In genomic region chr6:33930087-33930945, GRCm38 (mm10) we compare ENCODE assay signal across 9 mouse cellular contexts.
A peak's percentile ranks its signal among the peaks of the same experiment; 100 is the strongest.
DNase-seq lines count a peak whose midpoint lies in the region; ATAC-seq and TF ChIP-seq lines count a peak whose summit lies in the region.
"Had no signal": no experiment of that assay in that cellular context is flagged by ENCODE, and none has a peak within 500 bp of the region (broad histone marks: within the 10 kb centered on the region; RNA-seq: fewer than 3 reads in every experiment).

No protein-coding gene starts in this region.

- no peak for TF ChIP-seq EP300 in MEL (IDR thresholded peaks at IDR 0.05; ENCODE audit: low read depth in 1 of 2, low read length in 2 of 2)

- no peak for TF ChIP-seq CTCF in left cerebral cortex, adult 2 months (IDR thresholded peaks at IDR 0.05)
- no peak for TF ChIP-seq CTCF in MEL (IDR thresholded peaks at IDR 0.05 in 2 of 3, conservative IDR thresholded peaks at IDR 0.05 in 1 of 3; ENCODE audit: control insufficient read depth in 1 of 3, insufficient read depth in 1 of 3, low read depth in 2 of 3, low read length in 3 of 3, poor library complexity in 1 of 3, severe bottlenecking in 1 of 3)
- TF ChIP-seq CTCF in thymus, adult 2 months (IDR thresholded peaks at IDR 0.05; ENCODE audit: borderline replicate concordance, control insufficient read depth, extremely low read depth, insufficient read depth, low read length, poor library complexity): no peak

- H3K9ac ChIP-seq in heart, embryonic 14.5 days (ENCODE audit: low read length): no peak overlapping the region
- no peak overlapping the region for H3K9ac ChIP-seq in MEL (ENCODE audit: control insufficient read depth, low read depth, low read length, poor library complexity, severe bottlenecking)
- H3K9ac ChIP-seq in forebrain, embryonic 13.5 days: no peak overlapping the region
- H3K9ac ChIP-seq: embryonic facial prominence, embryonic 12.5 days had no signal

- no peak for ATAC-seq in heart, embryonic 14.5 days (ENCODE audit: insufficient number of reproducible peaks, insufficient read depth, low FRiP score, low read depth)
- ATAC-seq in forebrain, embryonic 13.5 days: peak; percentile 73; the same call in 1 of the 2 replicates

- no peaks in the 10 kb centered on the region for H3K9me3 ChIP-seq in heart, embryonic 14.5 days (ENCODE audit: control insufficient read depth, low read length)
- H3K9me3 ChIP-seq in MEL (replicated peaks; ENCODE audit: insufficient read depth, low read length): no peaks in the 10 kb centered on the region
- H3K9me3 ChIP-seq in forebrain, embryonic 13.5 days (replicated peaks): no peaks in the 10 kb centered on the region
- H3K9me3 ChIP-seq: embryonic facial prominence, embryonic 12.5 days had no signal

- H3K27me3 ChIP-seq in heart, embryonic 14.5 days (ENCODE audit: control insufficient read depth, insufficient read depth, low read length): no peaks in the 10 kb centered on the region
- H3K27me3 ChIP-seq in MEL (ENCODE audit: control insufficient read depth in 1 of 2, insufficient read depth in 2 of 2, low read length in 2 of 2): no peaks in the 10 kb centered on the region
- H3K27me3 ChIP-seq in forebrain, embryonic 13.5 days: no peaks in the 10 kb centered on the region
- no peaks in the 10 kb centered on the region for H3K27me3 ChIP-seq in thymus, adult 2 months (ENCODE audit: control insufficient read depth, insufficient read depth, low read length)
- H3K27me3 ChIP-seq: embryonic facial prominence, embryonic 12.5 days had no signal

- H3K36me3 ChIP-seq in heart, embryonic 14.5 days (ENCODE audit: control insufficient read depth, insufficient read depth, low read length): no peaks in the 10 kb centered on the region
- no peaks in the 10 kb centered on the region for H3K36me3 ChIP-seq in MEL (ENCODE audit: control insufficient read depth in 1 of 2, insufficient read depth in 2 of 2, low read length in 2 of 2)
- no peaks in the 10 kb centered on the region for H3K36me3 ChIP-seq in forebrain, embryonic 13.5 days (ENCODE audit: poor library complexity, severe bottlenecking)
- H3K36me3 ChIP-seq in thymus, adult 2 months (ENCODE audit: control insufficient read depth, insufficient read depth, low read length): no peaks in the 10 kb centered on the region
- H3K36me3 ChIP-seq: embryonic facial prominence, embryonic 12.5 days had no signal

- H3K4me1 ChIP-seq in heart, embryonic 14.5 days (ENCODE audit: control insufficient read depth in 2 of 2, insufficient read depth in 2 of 2, low read length in 2 of 2): peaks cover 2 to 6% of the 10 kb centered on the region in 2 experiments; a peak in 3 of 4 replicates
- H3K4me1 ChIP-seq in MEL (ENCODE audit: control insufficient read depth in 1 of 2, insufficient read depth in 2 of 2, low read length in 2 of 2): peaks cover 0 to 3% of the 10 kb centered on the region in 2 experiments; a peak in 1 of 4 replicates
- H3K4me1 ChIP-seq in forebrain, embryonic 13.5 days: peaks cover 28% of the 10 kb centered on the region
- H3K4me1 ChIP-seq in thymus, adult 2 months (replicated peaks; ENCODE audit: control insufficient read depth, insufficient read depth, low read length): peaks cover 7% of the 10 kb centered on the region

- intact Hi-C loops in left cerebral cortex, adult 2 months (cut with DNase I): no loop called here

- no peak for TF ChIP-seq POLR2A in MEL (IDR thresholded peaks at IDR 0.05; ENCODE audit: control insufficient read depth in 1 of 2, insufficient read depth in 1 of 2, low read depth in 1 of 2, low read length in 2 of 2, poor library complexity in 1 of 2)
- TF ChIP-seq POLR2A in thymus, adult 2 months (IDR thresholded peaks at IDR 0.05; ENCODE audit: control insufficient read depth, extremely low read depth, insufficient read depth, low read length, poor library complexity): no peak

- no peak overlapping the region for H3K4me3 ChIP-seq in heart, embryonic 14.5 days (ENCODE audit: control insufficient read depth in 1 of 2, insufficient read depth in 1 of 2, low read depth in 1 of 2, low read length in 2 of 2)
- no peak overlapping the region for H3K4me3 ChIP-seq in left cerebral cortex, adult 2 months
- H3K4me3 ChIP-seq in MEL (ENCODE audit: control insufficient read depth in 1 of 2, insufficient read depth in 1 of 2, low read depth in 2 of 2, low read length in 2 of 2): no peak overlapping the region
- no peak overlapping the region for H3K4me3 ChIP-seq in forebrain, embryonic 13.5 days
- H3K4me3 ChIP-seq in thymus, adult 2 months (ENCODE audit: control insufficient read depth, insufficient read depth, low read length): no peak overlapping the region
- H3K4me3 ChIP-seq: embryonic facial prominence, embryonic 12.5 days had no signal

- 69% methylated on average over 8 of the region's 8 CpGs for WGBS in heart, embryonic 14.5 days
- 24% methylated on average over 8 of the region's 8 CpGs for WGBS in forebrain, embryonic 13.5 days
- 90% methylated on average over 8 of the region's 8 CpGs for WGBS in thymus, adult 2 months

- no peaks in the 10 kb centered on the region for H3K79me2 ChIP-seq in MEL (ENCODE audit: control insufficient read depth, insufficient read depth, low read length, poor library complexity)

- H3K27ac ChIP-seq in heart, embryonic 14.5 days (replicated peaks in 1 of 2; ENCODE audit: control insufficient read depth in 1 of 2, insufficient read depth in 1 of 2, low read depth in 2 of 2, low read length in 2 of 2): peak overlapping the region; percentile 5 to 56; a peak in 2 of 4 replicates
- H3K27ac ChIP-seq in left cerebral cortex, adult 2 months: peak overlapping the region; percentile 6; the same call in 1 of the 2 replicates
- H3K27ac ChIP-seq in MEL (ENCODE audit: control insufficient read depth, low read depth, low read length): no peak overlapping the region
- peak overlapping the region; percentile 84 for H3K27ac ChIP-seq in forebrain, embryonic 13.5 days
- no peak overlapping the region for H3K27ac ChIP-seq in thymus, adult 2 months (ENCODE audit: control insufficient read depth, insufficient read depth, low read length)
- H3K27ac ChIP-seq: embryonic facial prominence, embryonic 12.5 days had no signal

- TF ChIP-seq RAD21 in MEL (IDR thresholded peaks at IDR 0.05; ENCODE audit: low read depth, low read length): no peak

- DNase-seq in heart, adult 8-10 months (ENCODE audit: low spot score): no peak
- no peak for DNase-seq in left cerebral cortex, adult 2 months (ENCODE audit: extremely low spot score in 1 of 2, low spot score in 2 of 2)
- no peak for DNase-seq in left cerebral cortex, adult 9 months (ENCODE audit: low spot score in 2 of 2)
- no peak for DNase-seq in MEL (ENCODE audit: low read depth, low spot score)
- DNase-seq in adrenal gland, adult 2 months: no peak
- DNase-seq in thymus, adult 2 months: no peak

- H3K4me2 ChIP-seq in heart, embryonic 14.5 days (ENCODE audit: low read length): no peak overlapping the region
- H3K4me2 ChIP-seq in forebrain, embryonic 13.5 days: peak overlapping the region; percentile 26; the same call in 1 of the 2 replicates
- H3K4me2 ChIP-seq: embryonic facial prominence, embryonic 12.5 days had no signal

TF ChIP-seq in MEL, 35 proteins besides CTCF, POLR2A, EP300 and RAD21:
- TF ChIP-seq POLR2AphosphoS5 (IDR thresholded peaks at IDR 0.05; ENCODE audit: borderline replicate concordance, low read depth, low read length) (no peak), MXI1 (IDR thresholded peaks at IDR 0.05; ENCODE audit: low read depth, low read length) (0 out of 2 replicates have a peak, but pooled peaks have one; percentile 17), ELF1 (IDR thresholded peaks at IDR 0.05; ENCODE audit: low read depth, low read length) (no peak), E2F4 (IDR thresholded peaks at IDR 0.05; ENCODE audit: borderline replicate concordance, low read depth, low read length) (no peak), SMC3 (IDR thresholded peaks at IDR 0.05; ENCODE audit: low read depth, low read length) (no peak), NRF1 (IDR thresholded peaks at IDR 0.05; ENCODE audit: insufficient read depth, low read depth, low read length, poor library complexity, severe bottlenecking) (no peak), MYC (IDR thresholded peaks at IDR 0.05; ENCODE audit: low read depth, low read length) (no peak)

Comparison
In these comparisons a context has a peak if more than half of its experiments do, and no peak if none do; other contexts are left out.
1. H3K27ac ChIP-seq: peak in heart, embryonic 14.5 days (2 of 2), left cerebral cortex, adult 2 months (single experiment) and forebrain, embryonic 13.5 days (single experiment); none in MEL (single experiment) and thymus, adult 2 months (single experiment).